Mouse (Mus musculus) left cerebral cortex, postnatal 25 days (tissue): ENCODE results near the gene Topors. TPM values are rescaled to one million over a fixed set of nuclear protein-coding genes. Genes with fewer than 3 reads are reported as not detected.
"Not testable (repeated sequence)": the region's sequence is repeated elsewhere in the genome, so short reads cannot be mapped to it uniquely, and the experiment has no call there.

Experiments
- DNase-seq, 2 experiments: peaks; one replicate each; pipeline ENCODE4 v3.0.0; 2022; ENCODE audit warnings: low spot score in 2 of 2, mixed read lengths in 1 of 2
- intact Hi-C: fragments of 180-260 bp; cut with DNase I; formaldehyde crosslinking; loops from one replicate; pipeline ENCODE4 v1.15.1; 2025
- total RNA-seq, 2 experiments: library from RNA; stranded (reverse); gene quantifications; 2 replicates each; pipeline ENCODE4 v1.2.3; 2021

The Topors gene
- total RNA-seq, result 10 to 100 TPM; 18.7 to 19.1 TPM

DNA sequence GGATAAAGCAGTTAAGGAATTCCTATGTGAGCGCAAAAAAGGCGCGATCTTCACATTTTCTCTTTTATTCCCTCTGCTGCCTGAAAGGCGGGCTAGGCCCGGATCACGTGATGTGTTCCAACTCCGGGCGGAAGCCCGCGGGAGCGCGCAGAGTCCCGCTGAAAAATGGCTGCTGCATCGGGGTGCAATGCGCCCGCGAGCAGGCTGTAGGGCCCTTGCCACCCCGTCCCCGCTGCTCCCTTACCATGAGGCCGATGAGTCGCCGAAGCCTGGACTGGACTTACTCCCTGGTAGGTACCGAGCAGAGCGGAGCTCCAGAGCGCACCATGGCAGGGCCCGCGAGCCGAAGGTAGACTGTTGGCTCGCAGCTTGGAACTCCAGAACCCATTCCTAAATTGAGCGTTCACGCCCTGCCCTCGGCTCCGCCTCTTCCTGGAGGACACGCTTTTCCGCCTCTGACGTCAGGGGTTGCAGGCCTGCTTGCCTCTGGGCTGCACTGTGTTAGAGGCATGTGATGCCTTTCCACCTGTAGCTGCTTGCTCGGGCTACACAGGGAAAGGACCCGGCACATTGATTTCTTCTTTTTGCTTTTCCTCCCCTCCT, at the start of gene Topors, which contains the start of gene Smim27:
Gene Topors, minus strand, starts transcription at position 421 of the 603 bp plus-strand sequence.
Gene Smim27, plus strand, starts transcription at position 150 of the 603 bp plus-strand sequence.
- intact Hi-C loops, result loop anchor here (1.0 to 2.0 kb wide), 2 partner anchors 10 to 127 kb away; partner anchors contain the start of genes Aco1 and Ndufb6
- DNase-seq, result peak; percentile 96 to 98

DNA sequence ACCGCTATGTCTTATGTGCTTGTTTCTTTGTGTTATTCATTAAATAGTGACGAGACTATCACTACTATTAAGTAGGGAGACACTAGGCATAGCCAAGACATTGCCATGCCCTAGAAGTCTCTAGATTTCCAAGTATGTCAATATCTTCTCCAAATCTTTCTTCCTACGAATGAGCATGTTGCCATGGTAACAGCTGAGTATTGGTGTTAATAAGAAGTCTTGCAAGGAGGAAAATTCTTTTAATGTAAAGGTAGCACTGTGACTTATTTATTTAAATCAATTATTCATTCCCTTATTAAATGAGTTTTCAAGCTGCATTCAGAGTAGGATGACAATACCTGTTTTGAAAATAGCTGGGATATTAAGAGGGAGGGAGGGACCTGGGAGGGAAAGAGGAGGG, 47.8 kb upstream of the Topors start:
- intact Hi-C loops, result no loop called here
- no peak for DNase-seq

DNA sequence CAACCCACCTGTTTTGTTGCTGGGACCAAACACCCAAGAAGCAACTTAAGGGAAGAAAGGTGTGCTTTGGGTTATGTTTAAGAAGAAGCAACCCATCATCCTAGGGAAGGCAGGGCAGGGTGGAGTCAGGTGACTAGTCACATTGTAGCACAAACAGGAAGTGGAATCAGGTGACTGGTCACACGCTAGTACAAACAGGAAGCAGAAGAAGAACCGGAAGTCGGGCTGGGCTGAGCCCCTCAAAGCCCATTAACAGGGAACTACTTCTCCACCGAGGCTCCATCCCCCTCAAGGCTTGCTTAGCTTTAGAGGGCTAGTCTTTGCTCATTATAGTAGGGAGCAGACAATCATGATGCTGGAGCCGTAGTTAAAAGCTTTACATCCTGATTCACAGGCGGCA, 43.4 kb upstream of the Topors start:
- intact Hi-C loops, result no loop called here
- DNase-seq, result no peak

DNA sequence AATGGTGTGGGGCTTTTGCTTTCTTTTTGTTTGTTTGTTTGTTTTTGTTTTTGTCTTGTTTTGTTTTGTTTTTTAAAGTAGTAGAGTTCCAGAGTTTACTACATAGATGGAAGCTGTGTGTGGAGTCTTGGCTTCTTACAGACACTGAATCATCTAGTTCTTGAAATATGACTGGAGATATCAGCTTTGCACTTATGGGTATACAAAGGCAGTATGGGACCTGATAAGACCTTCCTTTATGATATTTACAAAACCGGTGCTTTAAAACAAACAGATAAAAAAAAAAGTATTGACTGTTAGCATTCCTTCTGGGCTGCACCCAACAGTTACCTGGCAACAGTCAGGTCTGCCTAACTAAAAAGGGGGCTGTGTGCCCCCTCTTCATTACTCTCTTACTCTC, 42.6 kb upstream of the Topors start:
- intact Hi-C loops, result no loop called here
- DNase-seq, result no peak

DNA sequence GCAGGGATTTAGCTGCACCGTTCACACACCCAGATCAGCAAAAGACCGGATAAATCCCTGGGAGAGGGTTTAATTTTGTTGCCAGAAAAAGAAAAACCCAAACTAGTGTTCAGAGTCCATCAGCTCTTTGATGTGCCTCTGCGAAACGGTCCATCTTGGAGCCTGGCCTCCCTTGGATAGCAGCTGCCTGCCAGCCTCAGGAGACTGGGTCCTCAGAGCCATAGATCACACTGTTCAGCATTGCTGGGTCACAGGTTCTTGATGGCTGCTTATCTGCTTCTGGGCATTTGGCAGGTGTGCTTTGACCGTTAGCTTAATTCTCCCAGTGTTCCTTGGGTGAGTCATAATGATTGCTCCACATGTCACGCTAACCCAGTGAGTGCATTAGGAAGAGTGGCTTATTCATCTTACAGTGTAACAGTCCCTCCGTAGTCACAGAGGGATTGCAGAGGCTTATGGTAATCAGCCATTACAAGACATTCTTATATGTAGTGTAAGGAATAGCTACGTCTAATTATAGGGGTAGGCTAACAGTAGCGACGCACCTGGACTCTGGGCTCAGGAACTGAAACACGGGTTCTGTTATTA, 41.2 kb upstream of the Topors start:
- intact Hi-C loops, result no loop called here
- DNase-seq, result no peak

DNA sequence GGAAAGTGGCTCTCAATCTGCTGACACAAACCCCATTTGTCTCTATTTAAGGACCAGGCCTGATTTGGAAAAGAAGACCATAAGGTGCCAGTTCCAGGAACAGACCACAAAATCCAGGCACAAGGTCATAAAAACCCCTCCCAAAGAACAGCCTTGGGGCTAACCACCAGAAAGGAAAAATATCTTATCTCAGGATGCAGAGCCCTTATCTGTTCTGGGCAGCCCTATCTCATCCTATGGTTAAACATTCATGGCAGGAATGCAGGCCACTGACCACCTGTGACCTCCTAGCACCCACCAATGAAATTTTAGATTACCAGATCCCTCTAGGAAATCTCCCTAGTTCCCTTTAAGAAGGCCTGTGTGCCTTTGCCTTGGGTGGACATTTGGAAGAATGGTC, 40.0 kb upstream of the Topors start:
- intact Hi-C loops, result no loop called here
- no peak for DNase-seq

DNA sequence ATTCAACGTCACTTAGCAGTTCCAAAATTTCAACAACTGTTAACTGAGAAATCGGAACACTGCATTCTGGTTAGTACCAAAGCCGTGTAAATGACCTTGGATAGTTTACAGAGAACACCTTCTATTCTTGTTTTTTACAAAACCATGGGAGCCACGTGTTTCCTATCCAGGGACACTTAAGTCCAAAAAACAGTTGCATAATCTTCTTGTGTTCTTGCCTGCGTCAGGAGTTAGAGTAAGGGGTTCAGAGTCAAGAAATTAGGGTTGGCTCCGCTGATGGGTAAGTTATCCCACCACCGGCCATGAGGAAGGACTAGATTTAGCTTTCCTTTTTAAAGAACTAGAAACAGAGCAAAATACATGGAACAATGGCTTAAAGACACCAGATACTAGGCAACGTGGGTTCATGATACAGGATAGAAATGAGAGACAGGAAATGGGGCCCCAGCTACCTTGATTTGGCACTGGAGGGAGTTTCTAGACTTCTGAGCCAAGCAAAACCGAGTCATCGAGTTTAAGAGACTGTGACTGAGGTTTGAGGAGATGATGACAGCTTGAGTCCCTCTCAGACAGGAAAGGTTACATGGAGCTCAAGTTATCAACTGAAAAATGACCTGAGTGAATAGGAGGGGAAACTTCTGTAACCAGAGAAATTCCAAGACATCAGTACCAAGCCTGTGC, 32.9 kb upstream of the Topors start:
- intact Hi-C loops, result loop anchor here (5.0 kb wide), 2 partner anchors 50 to 205 kb away; no protein-coding TSS in a partner anchor
- DNase-seq, result no peak

DNA sequence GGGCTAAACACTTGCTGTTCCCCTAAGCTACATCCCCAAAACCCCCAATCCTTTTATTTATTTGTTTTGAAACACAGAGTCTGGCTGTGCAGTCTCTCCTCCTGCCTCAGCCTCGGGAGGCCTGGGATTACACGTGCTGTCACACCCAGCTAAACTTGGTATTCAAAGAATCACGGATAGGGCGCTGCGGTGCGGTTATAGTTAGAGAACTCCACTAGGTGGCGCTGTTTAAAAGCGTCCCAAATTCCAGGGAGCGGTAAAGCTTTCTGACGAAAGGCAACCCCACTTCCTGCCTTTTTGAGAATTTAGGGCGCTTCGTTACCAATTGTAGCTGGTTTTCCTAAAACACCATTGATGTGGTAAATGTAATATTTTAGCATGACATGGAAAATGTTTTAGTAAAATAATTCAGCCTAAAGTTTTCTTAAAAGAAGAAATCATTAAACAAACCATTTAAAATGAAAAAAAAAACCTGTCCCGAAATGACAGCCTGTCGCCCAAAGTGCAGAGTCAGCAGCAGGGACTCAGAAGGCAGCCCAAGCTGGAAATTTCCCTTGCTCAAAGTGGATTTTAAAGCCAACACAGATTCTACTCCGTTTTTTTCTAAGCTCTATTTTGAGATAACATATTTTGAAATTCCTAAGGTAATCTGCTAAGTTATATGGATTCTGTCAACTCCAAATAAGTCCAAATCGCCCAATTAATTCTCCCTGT, 31.6 kb upstream of the Topors start:
- DNase-seq, result peak; percentile 79 to 92
- intact Hi-C loops, result loop anchor here (1.0 to 5.0 kb wide), 4 partner anchors 51 to 381 kb away; partner anchors contain the start of gene Tmem215

DNA sequence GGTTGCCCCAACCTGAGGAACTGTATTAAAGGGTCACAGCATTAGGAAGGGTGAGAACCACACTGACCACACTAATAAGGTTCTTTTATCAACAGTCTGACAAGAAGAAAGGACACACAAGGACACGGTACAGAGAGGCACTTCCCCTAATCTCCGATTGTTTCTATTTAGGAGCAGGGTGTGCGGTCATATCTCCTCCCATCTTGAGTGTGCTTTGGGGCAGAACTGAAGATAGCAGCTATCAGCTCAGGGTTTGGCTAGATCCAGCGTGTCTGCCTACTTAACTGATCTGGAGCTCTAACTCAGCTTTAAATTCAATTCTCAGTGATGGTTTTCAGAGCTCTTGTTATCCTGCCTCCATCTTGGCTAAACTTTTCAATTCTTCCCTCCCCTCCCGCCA, 29.5 kb upstream of the Topors start:
- intact Hi-C loops, result no loop called here
- DNase-seq, result no peak

DNA sequence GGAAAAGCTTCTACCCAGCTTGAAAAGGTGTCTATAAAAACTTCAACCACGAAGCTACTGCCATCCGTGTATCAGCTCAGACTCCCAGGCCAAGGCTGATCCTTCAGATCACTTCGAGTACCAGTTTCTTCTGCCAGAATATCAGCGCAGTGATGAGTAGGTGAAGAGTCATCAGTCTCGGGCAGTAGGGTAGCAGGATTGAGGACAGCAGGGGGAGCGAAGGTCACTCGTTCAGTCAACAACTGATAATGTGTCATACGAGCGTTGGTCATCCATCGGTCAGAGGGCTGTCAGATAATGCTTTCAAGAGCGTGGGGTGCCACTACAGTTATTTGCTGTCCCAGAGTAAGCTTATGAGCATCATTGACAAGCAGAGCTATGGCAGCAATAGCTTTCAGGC, 21.9 kb upstream of the Topors start:
- DNase-seq, intact Hi-C loops: not testable (repeated sequence)

DNA sequence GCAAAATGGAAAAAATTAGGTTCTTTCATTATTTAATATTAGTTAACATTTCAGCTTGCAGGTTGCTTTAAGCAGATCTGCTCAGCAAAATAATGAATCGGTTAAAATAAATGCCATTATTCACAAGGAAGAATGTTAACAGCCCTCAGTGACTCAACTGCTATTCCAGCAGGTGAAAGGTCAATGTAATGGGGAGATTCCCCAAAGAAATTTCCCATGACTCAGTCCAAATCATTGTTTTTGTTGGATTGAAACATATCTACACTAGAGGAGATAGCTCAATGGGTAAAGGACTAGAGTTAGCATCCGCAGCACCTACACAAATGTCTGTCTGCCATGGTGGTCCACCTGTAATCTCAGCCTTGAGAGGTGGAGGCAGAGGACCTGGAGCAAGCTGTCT, 19.4 kb upstream of the Topors start:
- intact Hi-C loops, result loop anchor here (5.0 kb wide), 2 partner anchors 107 to 393 kb away; no protein-coding TSS in a partner anchor

DNA sequence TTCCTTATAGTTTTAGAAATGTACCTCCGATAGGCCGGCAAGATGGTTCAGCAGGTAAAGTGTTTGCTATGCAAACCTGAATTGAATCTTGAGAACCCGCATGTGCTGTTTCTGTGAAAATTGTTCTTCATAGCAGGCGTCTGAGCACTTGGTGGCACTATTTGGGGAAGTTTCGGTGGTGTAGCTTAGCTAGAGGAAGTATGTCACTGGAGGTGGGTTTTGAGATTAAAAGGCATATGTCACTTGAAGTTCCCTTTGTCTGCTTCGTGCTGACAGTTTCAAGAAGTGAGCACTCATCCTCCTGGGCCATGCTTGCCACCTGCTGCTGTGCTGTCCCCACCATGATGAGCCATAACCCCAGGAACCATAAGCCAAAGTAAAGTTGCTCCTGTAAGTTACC, 17.8 kb upstream of the Topors start:
- intact Hi-C loops, result loop anchor here (5.0 kb wide), 2 partner anchors 105 to 395 kb away; no protein-coding TSS in a partner anchor
- no peak for DNase-seq

More for the DNA sequence above, 19.4 kb upstream of the Topors start:
- DNase-seq, result no peak

DNA sequence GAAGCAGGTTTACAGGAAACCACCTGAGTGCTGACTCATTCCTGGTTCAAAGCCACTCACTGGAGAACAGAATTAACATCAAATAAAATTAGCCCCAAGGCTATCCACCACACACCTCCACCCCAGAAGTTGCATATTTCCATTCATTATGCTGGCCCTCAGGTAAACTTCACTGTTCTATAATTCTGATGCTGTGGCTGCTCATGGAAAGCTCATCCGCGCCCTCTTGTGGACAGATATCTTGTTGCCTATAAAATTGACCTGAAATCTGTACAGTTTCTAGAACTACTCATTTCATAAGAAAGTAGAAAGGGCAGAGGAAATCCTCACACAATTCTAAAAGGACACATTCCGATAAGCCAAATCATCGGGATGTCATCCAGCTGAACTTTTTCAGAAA, 15.9 kb upstream of the Topors start:
- peak; percentile 78 to 79 for DNase-seq
- intact Hi-C loops, result loop anchor here (2.0 to 5.0 kb wide), 3 partner anchors 103 to 397 kb away; no protein-coding TSS in a partner anchor

DNA sequence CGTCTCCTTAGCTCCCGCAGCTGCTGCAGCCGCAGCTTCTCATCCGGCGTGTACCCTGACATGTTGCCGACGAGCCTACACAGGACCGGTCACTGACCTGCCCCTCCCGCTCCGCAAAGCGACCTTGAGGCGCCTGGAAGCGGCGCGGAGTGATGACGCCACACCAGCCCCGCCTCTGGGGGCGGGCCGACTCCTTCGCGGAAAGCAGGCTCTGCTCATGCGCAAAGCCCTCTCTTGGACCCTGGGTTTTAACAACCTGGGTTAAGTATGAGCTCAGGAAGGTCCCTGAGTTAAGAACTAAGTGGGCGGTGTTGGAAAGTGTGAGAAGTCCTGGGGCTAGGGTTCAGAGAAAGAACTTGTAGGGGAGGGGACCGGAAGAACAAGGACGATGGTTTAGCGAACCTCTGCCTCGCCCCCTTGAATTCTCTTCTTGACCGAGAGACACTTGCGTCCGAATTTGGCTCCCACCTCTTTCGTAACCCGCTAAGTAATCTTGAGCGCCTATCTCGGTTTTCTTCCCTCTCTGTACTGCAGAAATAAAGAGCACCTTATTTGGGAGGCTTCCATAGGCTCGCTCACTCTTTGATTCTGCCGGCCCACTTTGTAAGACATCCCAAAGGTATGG, 9.7 kb upstream of the Topors start, which contains the start of gene Ndufb6:
Gene Ndufb6, minus strand, starts transcription at position 146 of the 625 bp plus-strand sequence.
- intact Hi-C loops, result loop anchor here (1.0 to 2.0 kb wide), 2 partner anchors 10 to 137 kb away; partner anchors contain the start of genes Aco1, Smim27 and Topors
- peak; percentile 93 to 96 for DNase-seq

DNA sequence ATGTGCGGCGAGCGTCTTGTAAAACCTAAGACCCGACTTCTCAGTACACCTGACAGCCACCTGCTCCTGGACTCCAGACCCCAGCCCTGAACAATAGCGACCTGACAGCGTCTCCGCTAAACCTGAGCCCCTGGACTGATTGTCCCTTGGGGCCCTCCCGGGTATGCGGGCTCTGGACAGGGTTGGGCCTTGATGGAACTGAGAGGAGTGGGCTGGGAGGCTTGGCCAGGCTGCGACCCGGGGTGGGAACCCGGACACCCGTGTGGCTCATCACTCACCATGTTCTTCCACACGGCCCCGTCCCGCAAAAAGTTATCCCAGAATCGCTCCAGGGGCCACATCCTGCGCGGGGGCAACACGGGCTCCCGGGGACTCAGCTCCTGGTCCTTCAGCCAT, 9.2 kb upstream of the Topors start:
- intact Hi-C loops, result loop anchor here (1.0 to 2.0 kb wide), 2 partner anchors 10 to 136 kb away; partner anchors contain the start of genes Aco1, Smim27 and Topors
- no peak for DNase-seq

DNA sequence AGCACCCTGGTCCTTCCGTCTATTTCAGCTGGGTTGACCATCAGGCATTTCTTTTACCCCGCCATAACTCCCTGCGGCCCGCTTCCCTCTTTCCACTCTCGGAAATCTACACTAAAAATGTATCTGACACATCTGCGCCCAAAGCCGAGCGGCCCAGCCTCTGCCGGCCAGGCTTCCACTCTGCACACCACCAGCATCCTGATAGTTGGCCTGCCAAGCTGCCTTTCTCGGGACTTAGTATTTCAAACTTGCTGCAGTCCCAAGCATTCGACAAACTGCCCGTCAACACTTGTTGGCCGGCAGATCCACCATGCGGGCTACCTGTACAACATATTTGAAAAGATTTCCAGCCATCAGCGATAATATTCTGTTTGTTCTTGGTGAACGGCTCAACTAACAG, 815 bp downstream of the Topors start:
- no peak for DNase-seq
- intact Hi-C loops, result loop anchor here (1.0 to 2.0 kb wide), 2 partner anchors 10 to 126 kb away; partner anchors contain the start of genes Aco1 and Ndufb6

DNA sequence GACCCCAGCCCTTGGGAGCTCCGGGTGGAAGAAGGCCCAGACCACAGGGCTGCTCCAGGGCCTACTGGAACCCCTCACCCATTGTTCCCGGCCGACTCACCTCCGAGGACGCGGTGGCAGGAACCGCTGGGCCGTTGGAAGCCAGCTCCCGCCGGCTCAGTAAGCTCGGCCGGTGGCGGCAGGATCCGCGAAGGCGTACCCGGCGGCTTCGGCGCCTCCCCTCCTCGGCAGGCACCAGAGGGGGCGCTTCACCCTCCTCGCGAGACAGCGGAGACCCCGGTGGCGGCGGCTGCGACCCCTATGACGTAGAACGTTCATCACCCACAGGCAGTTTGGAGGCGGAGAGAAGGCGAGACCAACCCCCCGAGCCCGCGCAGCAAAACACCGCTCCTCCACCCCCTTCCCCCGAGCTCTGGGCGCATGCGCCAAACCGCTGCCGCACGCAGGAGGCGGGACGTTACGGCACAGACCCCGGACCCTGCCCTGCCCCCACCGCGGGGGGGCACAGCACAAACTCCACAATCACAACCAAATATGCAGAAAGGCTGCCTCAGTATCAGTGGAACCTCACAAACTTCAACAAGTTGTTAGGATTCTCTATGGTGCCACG, 1.3 kb downstream of the Topors start:
- DNase-seq, result peak; percentile 90 to 92
- intact Hi-C loops, result loop anchor here (2.0 kb wide), 1 partner anchor 126 kb away; the partner anchor contains the start of gene Aco1

DNA sequence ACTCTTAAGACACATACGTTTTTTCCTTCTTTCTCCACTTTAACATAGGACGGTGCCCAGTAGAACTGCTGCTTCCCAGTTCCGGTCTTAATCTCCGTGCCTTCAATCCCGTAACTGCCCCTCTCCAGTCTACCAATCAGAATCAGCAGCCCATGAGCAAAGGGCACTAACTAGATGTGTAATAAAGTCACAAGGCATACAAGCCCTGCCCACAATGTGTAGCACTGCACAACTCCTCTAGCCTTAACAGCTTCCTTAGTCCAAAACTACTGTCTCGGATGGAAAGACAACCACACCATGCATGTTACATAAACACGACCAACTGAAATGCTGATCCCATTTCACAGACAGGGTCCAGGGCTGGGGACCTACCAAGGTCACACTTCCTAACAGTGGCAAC, 2.0 kb downstream of the Topors start:
- DNase-seq, result peak; percentile 9 to 13
- intact Hi-C loops, result loop anchor here (2.0 kb wide), 1 partner anchor 125 kb away; the partner anchor contains the start of gene Aco1
